In genomic region chrX:72330323-72330722, GRCm38 (mm10) we compare ENCODE assay signal across 11 mouse cellular contexts. TPM values are rescaled to one million over a fixed set of nuclear protein-coding genes. Genes with fewer than 3 reads are reported as not detected.
DNase-seq lines count a peak whose midpoint lies in the region; ATAC-seq and TF ChIP-seq lines count a peak whose summit lies in the region.
"Had no signal": no experiment of that assay in that cellular context is flagged by ENCODE, and none has a peak within 500 bp of the region (broad histone marks: within the 10 kb centered on the region; RNA-seq: fewer than 3 reads in every experiment).

No protein-coding gene starts in this region.

- no peaks in the 10 kb centered on the region for H3K79me2 ChIP-seq in C2C12 (ENCODE audit: control insufficient read depth, insufficient read depth)

- H3K9me3 ChIP-seq in forebrain, postnatal 0 days (ENCODE audit: low read length) = no peaks in the 10 kb centered on the region
- H3K9me3 ChIP-seq in forebrain, embryonic 11.5 days (ENCODE audit: control insufficient read depth, low read length) = no peaks in the 10 kb centered on the region
- H3K9me3 ChIP-seq in embryonic facial prominence, embryonic 14.5 days (ENCODE audit: control insufficient read depth, low read length) = no peaks in the 10 kb centered on the region
- no peaks in the 10 kb centered on the region for H3K9me3 ChIP-seq in intestine, postnatal 0 days (ENCODE audit: control insufficient read depth)

- intact Hi-C loops in heart, postnatal 14 days (cut with DNase I) = no loop called here

- no peak overlapping the region for H3K9ac ChIP-seq in forebrain, postnatal 0 days
- H3K9ac ChIP-seq in forebrain, embryonic 11.5 days (ENCODE audit: low read length) = no peak overlapping the region
- no peak overlapping the region for H3K9ac ChIP-seq in embryonic facial prominence, embryonic 14.5 days (ENCODE audit: low read depth, low read length)
- H3K9ac ChIP-seq in intestine, postnatal 0 days (ENCODE audit: low read depth, low read length) = no peak overlapping the region

- H3K4me2 ChIP-seq in forebrain, postnatal 0 days (ENCODE audit: low read depth) = no peak overlapping the region
- H3K4me2 ChIP-seq in forebrain, embryonic 11.5 days (ENCODE audit: low read depth, low read length, severe bottlenecking) = no peak overlapping the region
- H3K4me2 ChIP-seq in embryonic facial prominence, embryonic 14.5 days (ENCODE audit: low read depth, low read length) = no peak overlapping the region
- no peak overlapping the region for H3K4me2 ChIP-seq in intestine, postnatal 0 days (replicated peaks; ENCODE audit: low read depth)

- no peak overlapping the region for H3K4me3 ChIP-seq in forebrain, postnatal 0 days (ENCODE audit: low read depth, low read length)
- H3K4me3 ChIP-seq in forebrain, embryonic 11.5 days (ENCODE audit: low read depth, low read length) = no peak overlapping the region
- no peak overlapping the region for H3K4me3 ChIP-seq in C2C12 (ENCODE audit: insufficient read depth, poor library complexity, severe bottlenecking)
- no peak overlapping the region for H3K4me3 ChIP-seq in embryonic facial prominence, embryonic 14.5 days (ENCODE audit: low read depth, low read length)
- no peak overlapping the region for H3K4me3 ChIP-seq in intestine, postnatal 0 days (ENCODE audit: low read depth, low read length)

- no peak overlapping the region for H3K27ac ChIP-seq in forebrain, postnatal 0 days (ENCODE audit: low read depth, low read length)
- H3K27ac ChIP-seq in forebrain, embryonic 11.5 days (ENCODE audit: low read depth, low read length) = no peak overlapping the region
- no peak overlapping the region for H3K27ac ChIP-seq in embryonic facial prominence, embryonic 14.5 days (replicated peaks; ENCODE audit: low read depth, low read length)
- H3K27ac ChIP-seq in intestine, postnatal 0 days (ENCODE audit: low read depth, low read length) = no peak overlapping the region

- WGBS in forebrain, postnatal 0 days = 52% methylated on average over 1 of the region's 1 CpGs
- 29% methylated on average over 1 of the region's 1 CpGs for whole genome bisulfite sequencing in forebrain, embryonic 11.5 days
- WGBS in embryonic facial prominence, embryonic 14.5 days = 22% methylated on average over 1 of the region's 1 CpGs
- WGBS in intestine, postnatal 0 days = 24% methylated on average over 1 of the region's 1 CpGs

- peak; percentile 2 for DNase-seq in forebrain, postnatal 0 days
- no peak for DNase-seq in forebrain, embryonic 11.5 days (ENCODE audit: low spot score)
- peak; percentile 41 for DNase-seq in embryonic facial prominence, embryonic 14.5 days (ENCODE audit: low spot score)
- DNase-seq in heart, postnatal 14 days = peak; percentile 8 to 21
- no peak for DNase-seq in thymus, postnatal 36 days
- no peak for DNase-seq in layer of hippocampus, adult 11-12 months (ENCODE audit: low spot score)

- no peaks in the 10 kb centered on the region for H3K4me1 ChIP-seq in forebrain, postnatal 0 days (ENCODE audit: insufficient read depth)
- no peaks in the 10 kb centered on the region for H3K4me1 ChIP-seq in forebrain, embryonic 11.5 days (replicated peaks; ENCODE audit: control insufficient read depth, insufficient read depth, low read length)
- no peaks in the 10 kb centered on the region for H3K4me1 ChIP-seq in embryonic facial prominence, embryonic 14.5 days (ENCODE audit: control insufficient read depth, insufficient read depth, low read length)
- H3K4me1 ChIP-seq in intestine, postnatal 0 days (replicated peaks; ENCODE audit: control insufficient read depth, insufficient read depth, low read length) = no peaks in the 10 kb centered on the region

- no peak for TF ChIP-seq CTCF in forebrain, postnatal 0 days (IDR thresholded peaks at IDR 0.05; ENCODE audit: low read depth)
- no peak for TF ChIP-seq CTCF in C2C12 (IDR thresholded peaks at IDR 0.05; ENCODE audit: control insufficient read depth, insufficient read depth, insufficient read length)
- no peak for TF ChIP-seq CTCF in intestine, postnatal 0 days (IDR thresholded peaks at IDR 0.05; ENCODE audit: low read depth)

- ATAC-seq in forebrain, postnatal 0 days = no peak
- ATAC-seq in forebrain, embryonic 11.5 days (replicated peaks; ENCODE audit: low FRiP score) = no peak
- ATAC-seq in embryonic facial prominence, embryonic 14.5 days (ENCODE audit: low read depth) = 0 out of 2 replicates have a peak, but pooled peaks have one; percentile 18
- no peak for ATAC-seq in intestine, postnatal 0 days
- ATAC-seq: hindbrain, embryonic 16.5 days had no signal

- H3K79me3 ChIP-seq in C2C12 (ENCODE audit: low read depth) = no peaks in the 10 kb centered on the region

- no peak overlapping the region for H3ac ChIP-seq in C2C12 (ENCODE audit: control insufficient read depth, insufficient read length, low read depth)

- no peaks in the 10 kb centered on the region for H3K36me3 ChIP-seq in forebrain, postnatal 0 days (ENCODE audit: insufficient read depth)
- H3K36me3 ChIP-seq in forebrain, embryonic 11.5 days (ENCODE audit: control insufficient read depth, insufficient read depth, low read length) = no peaks in the 10 kb centered on the region
- H3K36me3 ChIP-seq in C2C12 (ENCODE audit: control insufficient read depth, insufficient read depth) = no peaks in the 10 kb centered on the region
- H3K36me3 ChIP-seq in embryonic facial prominence, embryonic 14.5 days (ENCODE audit: control insufficient read depth, insufficient read depth, low read length) = no peaks in the 10 kb centered on the region
- H3K36me3 ChIP-seq in intestine, postnatal 0 days (ENCODE audit: control insufficient read depth, insufficient read depth) = no peaks in the 10 kb centered on the region

- H3K27me3 ChIP-seq in forebrain, postnatal 0 days (ENCODE audit: insufficient read depth, low read length) = no peaks in the 10 kb centered on the region
- no peaks in the 10 kb centered on the region for H3K27me3 ChIP-seq in forebrain, embryonic 11.5 days (ENCODE audit: control insufficient read depth, insufficient read depth, low read length)
- H3K27me3 ChIP-seq in C2C12 (ENCODE audit: control insufficient read depth, insufficient read depth, insufficient read length) = no peaks in the 10 kb centered on the region
- no peaks in the 10 kb centered on the region; the same call in 1 of the 2 replicates for H3K27me3 ChIP-seq in embryonic facial prominence, embryonic 14.5 days (replicated peaks; ENCODE audit: control insufficient read depth, insufficient read depth, low read length)
- H3K27me3 ChIP-seq in intestine, postnatal 0 days (replicated peaks; ENCODE audit: control insufficient read depth, insufficient read depth, low read length) = no peaks in the 10 kb centered on the region
- H3K27me3 ChIP-seq: CH12.LX had no signal

TF ChIP-seq in C2C12, 6 proteins besides CTCF, POLR2A, EP300 and RAD21:
- peak; percentile 73 for TF ChIP-seq CEBPB (IDR thresholded peaks at IDR 0.05; ENCODE audit: low read depth)
- no peak for TF ChIP-seq MYOD1 (IDR thresholded peaks at IDR 0.05; ENCODE audit: control insufficient read depth, insufficient read length, low read depth)
- no peak for TF ChIP-seq MAX (IDR thresholded peaks at IDR 0.05)
- no peak for TF ChIP-seq USF1 (IDR thresholded peaks at IDR 0.05; ENCODE audit: low read depth)
- TF ChIP-seq FOSL1 (IDR thresholded peaks at IDR 0.05; ENCODE audit: insufficient read depth, low read length, poor library complexity, severe bottlenecking) = no peak
- TF ChIP-seq MYOG (IDR thresholded peaks at IDR 0.05; ENCODE audit: control insufficient read depth, extremely low read depth, insufficient read length) = no peak

RNA-seq across cellular contexts. Expression of gene Gabre, which starts 55.7 kb away (rescaled TPM):
- 0.38 and 0.57 TPM in 2 replicates for total RNA-seq in forebrain, postnatal 0 days (2014; rRNA removed)
- 0.05 and 0.54 TPM in 2 replicates for polyA plus RNA-seq in forebrain, postnatal 0 days (2015; fragmentation: Nextera tagmentation; extraction: Ambion mirVana)
- polyA plus RNA-seq in forebrain, embryonic 11.5 days (2014; fragmentation: Nextera tagmentation; extraction: Ambion mirVana) = 1.5 TPM in 2 replicates
- 2.0 TPM for polyA plus RNA-seq in C2C12 (2012; fragmentation: generic; extraction: Trizol)
- 3.1 and 3.6 TPM in 2 replicates for polyA plus RNA-seq in embryonic facial prominence, embryonic 14.5 days (2014; fragmentation: Nextera tagmentation; extraction: Ambion mirVana)
- 1 to 10 TPM in 1 of 2 experiments, under 1 TPM in 1; 0.44 to 2.0 TPM for total RNA-seq in heart, postnatal 14 days (2021)
- polyA plus RNA-seq in intestine, postnatal 0 days (2015; fragmentation: Nextera tagmentation; extraction: Ambion mirVana) = 0.25 and 0.38 TPM in 2 replicates
- total RNA-seq: CH12.LX had no signal

RNA-seq across cellular contexts. Expression of gene Magea10, which starts 56.3 kb away (rescaled TPM):
- not detected in 2 replicates for total RNA-seq in forebrain, postnatal 0 days (2014; rRNA removed)
- polyA plus RNA-seq in forebrain, postnatal 0 days (2015; fragmentation: Nextera tagmentation; extraction: Ambion mirVana) = not detected in 2 replicates
- polyA plus RNA-seq in forebrain, embryonic 11.5 days (2014; fragmentation: Nextera tagmentation; extraction: Ambion mirVana) = not detected in 2 replicates
- not detected for polyA plus RNA-seq in C2C12 (2012; fragmentation: generic; extraction: Trizol)
- not detected in 2 replicates for polyA plus RNA-seq in embryonic facial prominence, embryonic 14.5 days (2014; fragmentation: Nextera tagmentation; extraction: Ambion mirVana)
- total RNA-seq in heart, postnatal 14 days (2021) = not detected
- not detected in 2 replicates for polyA plus RNA-seq in intestine, postnatal 0 days (2015; fragmentation: Nextera tagmentation; extraction: Ambion mirVana)
- total RNA-seq: CH12.LX had no signal
- polyA plus RNA-seq: hindbrain, embryonic 16.5 days; limb, embryonic 11.5 days had no signal

Comparison
In these comparisons a context has a peak if more than half of its experiments do, and no peak if none do; other contexts are left out.
1. DNase-seq: peak in forebrain, postnatal 0 days (single experiment), embryonic facial prominence, embryonic 14.5 days (single experiment) and heart, postnatal 14 days (2 of 2); none in forebrain, embryonic 11.5 days (single experiment), thymus, postnatal 36 days (0 of 2) and layer of hippocampus, adult 11-12 months (single experiment).